Mouse (Mus musculus) heart, embryonic 16.5 days (tissue): ENCODE data around the gene Tcp11. TPM values are rescaled to one million over a fixed set of nuclear protein-coding genes. Genes with fewer than 3 reads are reported as not detected.
A peak's percentile ranks its signal among the peaks of the same experiment; 100 is the strongest.

Experiments
- ATAC-seq: fragments of 200-750 bp; cut with Nextera tagmentation; replicated peaks from 2 replicates; pipeline ENCODE4 v1.8.0; 2017; ENCODE audit warnings: moderate number of reproducible peaks; ENCODE audit not compliant: insufficient read depth, low FRiP score; ENCODE audit errors: extremely low read depth
- H3K27ac ChIP-seq: fragments of 300-500 bp; sonication (generic); 2 replicates; pipeline ENCODE4 v1.5.1; 2014; ENCODE audit warnings: mild to moderate bottlenecking, low read length, control low read depth, moderate library complexity
- H3K27me3 ChIP-seq: fragments of 300-500 bp; sonication (generic); 2 replicates; pipeline ENCODE4 v1.6.1; 2014; ENCODE audit warnings: low read length, mixed read lengths; ENCODE audit not compliant: control insufficient read depth, insufficient read depth
- H3K36me3 ChIP-seq: fragments of 300-500 bp; sonication (generic); 2 replicates; pipeline ENCODE4 v1.6.1; 2014; ENCODE audit not compliant: control insufficient read depth, insufficient read depth
- H3K4me1 ChIP-seq: fragments of 300-500 bp; sonication (generic); 2 replicates; pipeline ENCODE4 v1.6.1; 2014; ENCODE audit warnings: low read length, mixed read lengths; ENCODE audit not compliant: control insufficient read depth, insufficient read depth
- H3K4me2 ChIP-seq: fragments of 300-500 bp; sonication (generic); 2 replicates; pipeline ENCODE4 v1.6.1; 2014; ENCODE audit warnings: low read depth, mild to moderate bottlenecking, control low read depth, low read length
- H3K4me3 ChIP-seq: fragments of 300-500 bp; sonication (generic); 2 replicates; pipeline ENCODE4 v1.5.1; 2014; ENCODE audit warnings: mild to moderate bottlenecking, control low read depth, low read length
- H3K9ac ChIP-seq: fragments of 300-500 bp; sonication (generic); 2 replicates; pipeline ENCODE4 v1.6.1; 2014; ENCODE audit warnings: low read length, control low read depth
- H3K9me3 ChIP-seq: fragments of 300-500 bp; sonication (generic); replicated peaks from 2 replicates; pipeline ENCODE4 v1.6.1; 2016; ENCODE audit warnings: low read length; ENCODE audit not compliant: control insufficient read depth
- WGBS: fragments of 180-500 bp; shearing (Covaris S2); extraction: QIAGEN DNeasy Blood & Tissue Kit; methylation state at CpG from one replicate; pipeline ENCODE4 v1.1.7; 2014; 5-methylcytosine and 5-hydroxymethylcytosine counted together
- polyA plus RNA-seq: library from polyadenylated mRNA; unstranded; fragments of >200 nt; fragmentation: Nextera tagmentation; extraction: Ambion mirVana; gene quantifications from 2 replicates; pipeline ENCODE4 v1.2.1, GENCODE M21; 2015

Tcp11 gene
- polyA plus RNA-seq, 1 experiment from 2014 or later: 0.71 TPM

DNA sequence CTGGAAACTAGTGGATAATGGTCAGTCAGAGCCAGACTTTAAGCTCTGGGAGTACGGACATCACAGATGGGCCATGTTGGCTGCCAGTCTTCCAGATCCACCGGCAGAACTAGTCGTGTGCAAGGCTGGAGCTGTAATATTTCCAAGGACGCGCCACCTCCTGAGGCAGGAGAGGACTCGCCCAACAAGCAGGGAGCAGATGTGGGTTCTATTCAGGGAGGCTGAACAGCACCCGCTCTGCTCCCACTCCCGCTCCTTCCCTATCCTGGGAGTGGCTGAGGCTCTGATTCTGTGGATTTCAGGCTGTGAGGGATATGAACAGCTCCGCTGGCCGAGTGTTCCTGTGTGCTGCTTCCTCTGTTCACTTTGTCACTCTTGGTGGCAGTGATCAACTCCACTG lies 50.0 kb downstream of the Tcp11 start:
- WGBS: 81% methylated on average over 10 of the region's 10 CpGs
- H3K36me3 ChIP-seq: no peaks in the 10 kb centered on the region
- ATAC-seq: no peak
- peak overlapping the region; percentile 46; the same call in 1 of the 2 replicates for H3K27ac ChIP-seq
- no peak overlapping the region for H3K4me2 ChIP-seq
- no peaks in the 10 kb centered on the region for H3K9me3 ChIP-seq
- no peaks in the 10 kb centered on the region for H3K27me3 ChIP-seq
- peaks cover 44% of the 10 kb centered on the region for H3K4me1 ChIP-seq
- H3K9ac ChIP-seq: no peak overlapping the region
- H3K4me3 ChIP-seq: no peak overlapping the region

DNA sequence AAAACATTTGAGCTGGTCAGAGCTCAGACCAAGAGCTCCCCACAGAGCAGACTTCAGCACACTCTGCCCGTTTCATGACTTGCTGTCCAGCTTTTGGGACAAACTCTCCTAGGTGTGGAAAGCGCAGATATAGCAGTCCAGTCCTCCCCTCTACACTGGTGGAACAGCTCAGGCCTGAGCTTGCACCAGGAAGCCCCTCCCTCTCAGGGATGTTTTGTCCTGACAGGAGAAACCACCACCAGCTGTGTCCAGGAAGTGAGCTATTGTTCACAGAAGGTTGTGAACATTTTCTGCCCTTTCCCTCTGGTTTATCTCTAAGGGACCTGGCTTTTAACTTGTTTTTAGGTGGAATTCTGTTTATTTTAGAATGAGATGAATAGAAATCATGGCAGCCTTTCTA lies 51.1 kb downstream of the Tcp11 start:
- H3K36me3 ChIP-seq: no peaks in the 10 kb centered on the region
- WGBS: 63% methylated on average over 2 of the region's 2 CpGs
- no peak overlapping the region for H3K4me3 ChIP-seq
- H3K9ac ChIP-seq: no peak overlapping the region
- ATAC-seq: peak; percentile 57; the same call in 1 of the 2 replicates
- H3K4me2 ChIP-seq: no peak overlapping the region
- H3K9me3 ChIP-seq: no peaks in the 10 kb centered on the region
- no peaks in the 10 kb centered on the region for H3K27me3 ChIP-seq
- peak overlapping the region; percentile 80 for H3K27ac ChIP-seq
- H3K4me1 ChIP-seq: peaks cover 38% of the 10 kb centered on the region

DNA sequence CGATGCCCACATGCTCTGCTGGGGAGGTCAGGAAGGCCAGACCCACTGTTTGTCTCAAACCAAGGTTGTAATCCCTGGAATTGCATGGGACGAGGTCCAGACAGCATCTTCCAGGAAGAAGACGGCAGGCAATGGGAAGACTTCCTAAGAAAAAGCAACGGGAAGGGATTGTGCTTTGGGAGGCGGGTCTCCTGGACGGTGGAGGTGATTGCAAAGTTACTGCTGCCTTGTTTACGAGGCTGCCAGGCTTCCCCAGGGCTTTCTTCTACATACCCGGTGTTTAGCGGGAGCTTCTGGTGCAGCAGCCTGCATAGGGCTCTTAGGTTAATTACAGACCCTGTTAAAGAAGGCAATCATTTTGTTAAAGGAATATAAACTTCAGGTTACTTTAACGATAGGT lies 52.2 kb downstream of the Tcp11 start:
- Histone ChIP-seq H3K9ac (no peak overlapping the region), H3K27me3 (no peaks in the 10 kb centered on the region), H3K27ac (no peak overlapping the region), H3K9me3 (no peaks in the 10 kb centered on the region), H3K36me3 (no peaks in the 10 kb centered on the region), H3K4me1 (peaks cover 34% of the 10 kb centered on the region), H3K4me2 (no peak overlapping the region), H3K4me3 (no peak overlapping the region)
- no peak for ATAC-seq
- 80% methylated on average over 10 of the region's 10 CpGs for WGBS

DNA sequence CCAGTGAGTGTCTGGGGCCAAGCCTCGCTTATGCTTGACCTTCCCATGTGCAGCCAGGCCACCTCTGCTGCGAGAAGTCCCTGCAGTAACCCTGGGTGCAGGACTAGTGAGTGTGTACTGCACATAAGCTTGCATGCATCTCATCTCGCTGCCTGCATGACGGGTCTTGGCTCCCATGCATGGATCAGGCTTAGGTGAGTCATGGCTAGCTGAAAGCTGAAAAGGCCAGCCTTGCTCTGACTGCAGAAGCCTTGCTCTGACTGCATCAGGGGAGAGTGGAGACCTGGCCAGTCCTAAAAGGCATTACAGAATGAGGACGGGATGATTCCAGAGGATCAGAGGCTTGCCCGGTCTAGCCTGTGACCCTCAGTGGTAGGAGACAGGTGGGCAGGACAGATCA lies 53.2 kb downstream of the Tcp11 start:
- peaks cover 36% of the 10 kb centered on the region for H3K4me1 ChIP-seq
- WGBS: 90% methylated on average over 6 of the region's 6 CpGs
- no peaks in the 10 kb centered on the region for H3K36me3 ChIP-seq
- no peak overlapping the region for H3K9ac ChIP-seq
- no peak overlapping the region for H3K4me2 ChIP-seq
- ATAC-seq: no peak
- no peaks in the 10 kb centered on the region for H3K9me3 ChIP-seq
- no peak overlapping the region for H3K4me3 ChIP-seq
- no peaks in the 10 kb centered on the region for H3K27me3 ChIP-seq
- H3K27ac ChIP-seq: no peak overlapping the region

DNA sequence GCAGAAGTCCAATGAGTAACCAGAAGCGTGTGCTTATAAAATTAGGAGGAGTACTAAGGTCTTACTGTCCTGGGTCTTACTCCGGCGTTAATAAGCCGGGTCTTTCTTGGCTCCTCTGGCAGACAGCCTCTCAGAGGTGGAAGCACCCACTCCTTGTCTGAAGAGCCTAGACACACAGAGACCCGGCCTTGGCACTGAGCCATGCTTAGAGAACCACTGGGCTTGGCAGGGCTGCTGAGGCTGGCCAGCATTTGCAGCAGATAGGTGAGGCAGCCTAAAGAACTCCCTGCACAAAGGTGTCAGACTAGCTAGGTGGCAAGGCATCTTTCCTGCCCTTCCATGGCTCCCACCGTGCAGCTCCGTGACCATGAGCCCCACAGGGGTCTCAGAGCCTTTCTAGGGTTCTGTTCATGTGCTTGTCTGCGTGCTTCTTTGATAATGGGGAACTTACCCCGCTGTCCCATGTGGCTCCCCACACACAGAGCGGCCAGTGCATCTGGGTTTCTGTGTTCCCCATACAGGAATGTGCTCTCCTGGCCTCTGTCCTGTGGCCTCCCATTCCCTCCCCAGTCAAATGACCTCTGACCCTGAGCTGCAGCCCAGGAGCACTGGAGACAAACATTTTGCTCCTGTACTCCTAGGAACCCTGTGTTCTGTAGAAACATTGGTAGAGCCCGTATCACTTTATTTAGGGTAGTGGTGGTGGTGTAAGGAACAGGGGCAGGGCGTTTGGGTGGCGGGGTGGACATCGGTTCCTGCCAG lies 54.1 kb downstream of the Tcp11 start:
- Histone ChIP-seq H3K9me3 (no peaks in the 10 kb centered on the region), H3K9ac (no peak overlapping the region; the same call in 1 of the 2 replicates), H3K4me2 (no peak overlapping the region), H3K27ac (peak overlapping the region; percentile 72), H3K4me3 (no peak overlapping the region), H3K36me3 (no peaks in the 10 kb centered on the region), H3K27me3 (no peaks in the 10 kb centered on the region), H3K4me1 (peaks cover 36% of the 10 kb centered on the region)
- peak; percentile 53; the same call in 1 of the 2 replicates for ATAC-seq
- 56% methylated on average over 14 of the region's 14 CpGs for WGBS

DNA sequence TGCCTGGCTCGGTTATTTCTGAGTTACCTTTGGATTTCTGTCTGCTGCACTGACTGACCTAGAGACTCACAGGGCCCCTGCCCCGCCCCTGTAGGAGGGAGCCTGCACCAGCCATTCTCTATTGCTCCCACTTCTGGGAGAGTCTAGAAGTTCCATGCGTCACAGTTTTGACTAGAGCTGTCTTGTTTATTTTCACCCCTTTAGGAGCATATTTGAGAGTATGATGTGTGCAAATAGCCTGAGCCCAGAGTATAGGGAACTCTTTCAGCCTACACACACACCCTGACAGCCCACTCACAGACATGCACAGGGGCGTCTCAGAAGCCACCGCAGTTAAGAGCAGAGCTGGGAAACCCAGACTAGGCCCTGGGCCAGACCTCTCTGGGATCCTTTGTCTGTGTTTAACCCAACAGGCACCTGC lies 54.9 kb downstream of the Tcp11 start:
- no peaks in the 10 kb centered on the region for H3K9me3 ChIP-seq
- H3K36me3 ChIP-seq: no peaks in the 10 kb centered on the region
- peaks cover 41% of the 10 kb centered on the region for H3K4me1 ChIP-seq
- H3K4me2 ChIP-seq: no peak overlapping the region
- H3K4me3 ChIP-seq: no peak overlapping the region
- H3K9ac ChIP-seq: peak overlapping the region; percentile 35
- H3K27me3 ChIP-seq: no peaks in the 10 kb centered on the region
- H3K27ac ChIP-seq: peak overlapping the region; percentile 72
- ATAC-seq: peak; percentile 43
- WGBS: 38% methylated on average over 5 of the region's 5 CpGs

DNA sequence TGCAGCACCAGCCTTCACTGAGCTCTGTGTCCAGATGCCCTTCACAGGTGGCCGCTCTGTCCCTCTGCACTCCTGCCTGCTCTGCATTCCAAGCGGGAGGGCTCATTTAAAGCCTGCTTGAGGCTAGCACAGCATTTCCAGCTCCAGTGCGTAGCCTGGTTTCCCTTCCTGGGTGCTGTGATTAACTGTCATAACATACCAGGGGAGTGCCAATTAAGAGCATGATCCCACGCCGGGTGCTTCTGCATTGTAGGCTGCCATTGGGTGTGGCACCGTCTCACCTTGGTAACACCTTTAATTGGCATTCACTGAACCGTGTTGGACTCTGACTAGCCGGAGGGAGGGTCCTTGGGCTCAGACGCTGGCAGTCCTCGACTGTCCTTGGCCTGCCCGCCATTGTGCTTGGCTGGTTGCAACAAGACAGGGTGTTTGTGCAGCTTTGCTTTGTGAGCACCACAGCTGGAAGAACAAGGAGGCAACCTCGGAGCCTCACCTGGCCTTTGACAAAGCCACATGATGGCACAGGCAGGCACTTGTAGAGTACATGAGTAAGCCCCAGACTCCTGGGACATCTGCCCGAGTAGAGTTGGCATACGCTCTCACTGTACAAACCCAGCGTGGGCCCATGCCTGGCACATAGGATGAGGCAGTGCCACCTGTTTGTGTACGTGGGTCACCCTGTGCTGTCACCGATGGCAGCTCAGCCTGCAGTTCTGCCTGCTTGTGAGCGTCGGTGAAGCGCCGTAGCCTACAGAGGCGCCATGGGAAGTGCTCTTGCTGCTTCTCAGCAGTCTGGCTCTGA lies 57.4 kb downstream of the Tcp11 start:
- H3K9ac ChIP-seq: no peak overlapping the region
- no peak overlapping the region for H3K4me3 ChIP-seq
- H3K27ac ChIP-seq: peak overlapping the region; percentile 45
- no peaks in the 10 kb centered on the region for H3K36me3 ChIP-seq
- H3K9me3 ChIP-seq: no peaks in the 10 kb centered on the region
- no peaks in the 10 kb centered on the region for H3K27me3 ChIP-seq
- ATAC-seq: no peak
- no peak overlapping the region for H3K4me2 ChIP-seq
- H3K4me1 ChIP-seq: peaks cover 59% of the 10 kb centered on the region
- WGBS: 84% methylated on average over 22 of the region's 22 CpGs

DNA sequence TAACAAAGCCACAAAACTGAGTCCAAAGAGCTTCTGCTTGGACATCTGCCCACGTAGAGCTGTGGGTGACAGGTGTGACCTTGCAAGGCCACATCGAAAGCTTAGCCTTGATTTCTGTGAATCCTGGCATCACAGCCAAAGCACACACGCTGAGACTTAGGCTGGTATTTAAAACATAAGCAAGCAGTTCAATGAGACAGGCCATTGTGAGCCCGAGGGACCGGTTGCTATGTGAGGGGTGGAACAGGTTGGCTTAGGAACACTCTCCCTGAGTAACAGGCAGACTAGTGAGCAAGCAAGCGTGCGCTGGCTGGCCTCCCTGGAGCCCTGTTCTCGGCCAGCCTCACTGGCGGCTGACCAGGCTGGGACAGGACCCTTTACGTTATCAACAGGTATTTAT lies 58.5 kb downstream of the Tcp11 start:
- Histone ChIP-seq H3K4me3 (no peak overlapping the region), H3K9ac (no peak overlapping the region), H3K4me1 (peaks cover 62% of the 10 kb centered on the region), H3K4me2 (no peak overlapping the region), H3K27ac (peak overlapping the region; percentile 45), H3K27me3 (no peaks in the 10 kb centered on the region), H3K9me3 (no peaks in the 10 kb centered on the region), H3K36me3 (no peaks in the 10 kb centered on the region)
- 44% methylated on average over 10 of the region's 10 CpGs for WGBS
- ATAC-seq: 0 out of 2 replicates have a peak, but pooled peaks have one; percentile 37
